Mouse (Mus musculus): ENCODE results near the gene Clip3.

DNA sequence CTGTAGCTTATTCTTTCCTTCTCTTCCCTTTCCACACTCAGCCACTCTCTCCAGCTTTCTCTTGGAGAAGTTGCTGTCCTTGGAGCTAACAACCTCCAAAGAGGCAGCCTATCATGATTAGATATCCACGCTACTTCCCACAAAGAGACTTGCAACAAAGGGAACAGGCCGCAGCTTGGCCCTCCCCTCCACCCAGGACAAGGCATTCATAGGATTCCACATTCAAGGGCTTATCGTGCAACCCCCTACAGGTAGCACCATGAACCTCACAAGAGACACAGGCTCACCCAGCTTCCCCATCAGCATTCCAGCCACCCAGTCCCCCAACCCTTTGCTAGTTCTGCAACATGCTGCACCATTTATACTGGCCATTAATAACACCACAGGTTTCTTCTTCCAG lies 24.7 kb upstream of the Clip3 start:
- TF ChIP-seq CTCF (IDR thresholded peaks at IDR 0.05; ENCODE audit: low read depth) (no peak), EP300 (optimal IDR thresholded peaks at IDR 0.05) (no peak)
